Mouse (Mus musculus) G1E (cell line): ENCODE results near the gene Itpa. TPM values are rescaled to one million over a fixed set of nuclear protein-coding genes. Genes with fewer than 3 reads are reported as not detected.

Source experiments
- ATAC-seq: 2 replicates; pipeline ENCODE4 v1.8.0; 2016; ENCODE audit warnings: mild to moderate bottlenecking; ENCODE audit not compliant: insufficient number of reproducible peaks, poor library complexity, low FRiP score, severe bottlenecking; ENCODE audit errors: extremely low read depth
- DNase-seq: peaks from one replicate; pipeline ENCODE4 v3.0.0; 2012; ENCODE audit warnings: low spot score
- H3K27me3 ChIP-seq: 2 replicates; pipeline ENCODE4 v1.6.1; 2012; ENCODE audit warnings: mild to moderate bottlenecking, low read length, inconsistent platforms; ENCODE audit not compliant: insufficient read depth
- H3K36me3 ChIP-seq: replicated peaks from 2 replicates; pipeline ENCODE3; 2012; ENCODE audit warnings: mild to moderate bottlenecking, inconsistent platforms
- H3K4me1 ChIP-seq: 2 replicates; pipeline ENCODE4 v1.6.1; 2012; ENCODE audit warnings: low read depth, low read length, inconsistent platforms, mixed read lengths; ENCODE audit not compliant: insufficient read depth
- H3K4me3 ChIP-seq: 2 replicates; pipeline ENCODE4 v1.5.1; 2012; ENCODE audit warnings: low read depth, mild to moderate bottlenecking, inconsistent platforms, low read length, moderate library complexity, mixed read lengths
- H3K9me3 ChIP-seq: replicated peaks from 2 replicates; pipeline ENCODE4 v1.6.1; 2012; ENCODE audit warnings: inconsistent platforms
- CTCF ChIP-seq: IDR thresholded peaks from 2 replicates; pipeline ENCODE4 v1.5.1; 2012; ENCODE audit warnings: low read depth, low read length, inconsistent platforms, mixed read lengths
- GATA1 ChIP-seq: IDR thresholded peaks from 2 replicates; pipeline ENCODE4 v1.6.1; 2012; ENCODE audit warnings: borderline replicate concordance, low read length, inconsistent platforms, mixed read lengths
- GATA2 ChIP-seq: IDR thresholded peaks from 2 replicates; pipeline ENCODE4 v1.6.1; 2012; ENCODE audit warnings: low read depth, low read length, inconsistent platforms, borderline replicate concordance
- POLR2AphosphoS5 ChIP-seq: IDR thresholded peaks from 2 replicates; pipeline ENCODE4 v1.6.1; 2012; ENCODE audit warnings: low read depth, low read length, inconsistent platforms; ENCODE audit not compliant: insufficient replicate concordance
- TAL1 ChIP-seq: conservative IDR thresholded peaks from 2 replicates; pipeline ENCODE4 v1.6.1; 2012; ENCODE audit warnings: low read depth, low read length, inconsistent platforms, mixed read lengths
- polyA plus RNA-seq: library from polyadenylated mRNA; stranded (reverse); fragments of >175 nt; gene quantifications from 2 replicates; pipeline ENCODE4 v1.2.3, GENCODE M21; 2012
- total RNA-seq, 2 experiments: library from RNA; stranded (forward) in 1 of 2; stranded (reverse) in 1 of 2; fragments of 200-1000 nt in 1 of 2; fragments of >200 nt in 1 of 2; fragmentation: Nextera tagmentation in 1 of 2; gene quantifications; 2 replicates each; pipeline ENCODE4 v1.2.3; 2014 to 2017

Itpa gene
- total and polyA plus RNA-seq, 3 experiments: 10.9 to 113 (median 11.1) TPM

GRCm38 (mm10) chr2:130717951-130718350 is 50.5 kb downstream of the Itpa start:
- Histone ChIP-seq H3K27me3 (no peaks in the 10 kb centered on the region), H3K36me3 (no peaks in the 10 kb centered on the region)
- ATAC-seq: no peak

GRCm38 (mm10) chr2:130724369-130724768 is 57.0 kb downstream of the Itpa start:
- H3K9me3 ChIP-seq: no peaks in the 10 kb centered on the region
- H3K4me3 ChIP-seq: no peak overlapping the region
- DNase-seq (no peak), ATAC-seq (no peak)
- H3K27me3 ChIP-seq: no peaks in the 10 kb centered on the region; the same call in 1 of the 2 replicates
- TF ChIP-seq CTCF (no peak), POLR2AphosphoS5 (no peak), TAL1 (no peak), GATA1 (no peak), GATA2 (no peak)
- no peaks in the 10 kb centered on the region for H3K4me1 ChIP-seq
- peaks cover 6% of the 10 kb centered on the region for H3K36me3 ChIP-seq

More at GRCm38 (mm10) chr2:130717951-130718350, 50.5 kb downstream of the Itpa start:
- H3K4me1 ChIP-seq: peaks cover 8% of the 10 kb centered on the region
- no peak for TF ChIP-seq TAL1
- TF ChIP-seq GATA1: no peak
- no peak for TF ChIP-seq CTCF
- TF ChIP-seq GATA2: no peak
- TF ChIP-seq POLR2AphosphoS5: no peak
- no peaks in the 10 kb centered on the region for H3K9me3 ChIP-seq
- H3K4me3 ChIP-seq: no peak overlapping the region
- DNase-seq: no peak

- DNase-seq: no peak
- no peak for ATAC-seq
- no peak overlapping the region for H3K4me3 ChIP-seq
- H3K27me3 ChIP-seq: no peaks in the 10 kb centered on the region; the same call in 1 of the 2 replicates
- peaks cover 10% of the 10 kb centered on the region for H3K36me3 ChIP-seq
- TF ChIP-seq TAL1 (no peak), POLR2AphosphoS5 (no peak), GATA1 (no peak), GATA2 (no peak), CTCF (no peak)
- no peaks in the 10 kb centered on the region for H3K4me1 ChIP-seq
- no peaks in the 10 kb centered on the region for H3K9me3 ChIP-seq
Observed at GRCm38 (mm10) chr2:130727752-130728151, 60.3 kb downstream of the Itpa start.

- H3K4me3 ChIP-seq: no peak overlapping the region
- no peaks in the 10 kb centered on the region; the same call in 1 of the 2 replicates for H3K27me3 ChIP-seq
- no peaks in the 10 kb centered on the region for H3K4me1 ChIP-seq
- TF ChIP-seq GATA1 (no peak), CTCF (no peak), TAL1 (no peak), GATA2 (no peak), POLR2AphosphoS5 (no peak)
- no peaks in the 10 kb centered on the region for H3K9me3 ChIP-seq
- H3K36me3 ChIP-seq: peaks cover 10% of the 10 kb centered on the region
- no peak for ATAC-seq
- no peak for DNase-seq
Observed at GRCm38 (mm10) chr2:130728906-130729585, 61.6 kb downstream of the Itpa start.

- TF ChIP-seq GATA2 (no peak), GATA1 (no peak), TAL1 (no peak), POLR2AphosphoS5 (no peak), CTCF (no peak)
- ATAC-seq (no peak), DNase-seq (no peak)
- Histone ChIP-seq H3K4me3 (no peak overlapping the region), H3K27me3 (no peaks in the 10 kb centered on the region; the same call in 1 of the 2 replicates), H3K36me3 (peaks cover 10% of the 10 kb centered on the region), H3K9me3 (no peaks in the 10 kb centered on the region), H3K4me1 (no peaks in the 10 kb centered on the region)
Observed at GRCm38 (mm10) chr2:130730746-130731145, 63.3 kb downstream of the Itpa start.

Other genes with a start within 250 kb of the Itpa start
- gene Vps16, start 243.3 kb upstream of the Itpa start, total RNA-seq (2014; fragmentation: Nextera tagmentation): 55.2 and 58.9 TPM in 2 replicates
- gene Vps16, start 243.3 kb upstream of the Itpa start, total RNA-seq (2017): 180 and 190 TPM in 2 replicates
- 12.6 and 20.2 TPM in 2 replicates for gene Vps16, start 243.3 kb upstream of the Itpa start, polyA plus RNA-seq
- gene Pced1a, start 242.9 kb upstream of the Itpa start, total RNA-seq (2014; fragmentation: Nextera tagmentation): 16.9 and 17.6 TPM in 2 replicates
- gene Pced1a, start 242.9 kb upstream of the Itpa start, total RNA-seq (2017): 13.9 and 20.0 TPM in 2 replicates
- 17.4 and 19.7 TPM in 2 replicates for gene Pced1a, start 242.9 kb upstream of the Itpa start, polyA plus RNA-seq
- gene Ptpra, start 217.3 kb upstream of the Itpa start, total RNA-seq (2014; fragmentation: Nextera tagmentation): 60.6 and 97.7 TPM in 2 replicates
- gene Ptpra, start 217.3 kb upstream of the Itpa start, total RNA-seq (2017): 119 and 127 TPM in 2 replicates
- gene Ptpra, start 217.3 kb upstream of the Itpa start, polyA plus RNA-seq: 11.4 and 22.6 TPM in 2 replicates
- 75.7 and 93.8 TPM in 2 replicates for gene Mrps26, start 103.9 kb upstream of the Itpa start, total RNA-seq (2014; fragmentation: Nextera tagmentation)
- 60.6 and 79.2 TPM in 2 replicates for gene Mrps26, start 103.9 kb upstream of the Itpa start, total RNA-seq (2017)
- 144 and 187 TPM in 2 replicates for gene Mrps26, start 103.9 kb upstream of the Itpa start, polyA plus RNA-seq
- not detected in 2 replicates for gene Oxt, start 91.4 kb upstream of the Itpa start, total RNA-seq (2014; fragmentation: Nextera tagmentation)
- gene Oxt, start 91.4 kb upstream of the Itpa start, total RNA-seq (2017): not detected in 2 replicates
- gene Oxt, start 91.4 kb upstream of the Itpa start, polyA plus RNA-seq: not detected in 2 replicates
- not detected in 2 replicates for gene Avp, start 85.1 kb upstream of the Itpa start, total RNA-seq (2014; fragmentation: Nextera tagmentation)
- gene Avp, start 85.1 kb upstream of the Itpa start, total RNA-seq (2017): not detected in 2 replicates
- not detected in 2 replicates for gene Avp, start 85.1 kb upstream of the Itpa start, polyA plus RNA-seq
- 20.5 and 26.4 TPM in 2 replicates for gene Fastkd5, start 37.6 kb upstream of the Itpa start, total RNA-seq (2014; fragmentation: Nextera tagmentation)
- gene Fastkd5, start 37.6 kb upstream of the Itpa start, total RNA-seq (2017): 27.6 and 29.9 TPM in 2 replicates
- gene Fastkd5, start 37.6 kb upstream of the Itpa start, polyA plus RNA-seq: 0.81 and 1.3 TPM in 2 replicates
- 11.2 and 13.0 TPM in 2 replicates for gene Ubox5, start 37.6 kb upstream of the Itpa start, total RNA-seq (2014; fragmentation: Nextera tagmentation)
- gene Ubox5, start 37.6 kb upstream of the Itpa start, total RNA-seq (2017): 9.0 and 9.7 TPM in 2 replicates
- 2.7 and 3.2 TPM in 2 replicates for gene Ubox5, start 37.6 kb upstream of the Itpa start, polyA plus RNA-seq
- 1.2 TPM in 1 of 2 replicates, not detected in the other for gene Lzts3, start 24.8 kb upstream of the Itpa start, total RNA-seq (2014; fragmentation: Nextera tagmentation)
- gene Lzts3, start 24.8 kb upstream of the Itpa start, total RNA-seq (2017): 0.55 and 0.81 TPM in 2 replicates
- gene Lzts3, start 24.8 kb upstream of the Itpa start, polyA plus RNA-seq: 1.1 and 1.2 TPM in 2 replicates
- gene Ddrgk1, start 3.0 kb upstream of the Itpa start, total RNA-seq (2014; fragmentation: Nextera tagmentation): 18.0 and 29.9 TPM in 2 replicates
- gene Ddrgk1, start 3.0 kb upstream of the Itpa start, total RNA-seq (2017): 39.3 and 47.4 TPM in 2 replicates
- gene Ddrgk1, start 3.0 kb upstream of the Itpa start, polyA plus RNA-seq: 66.8 and 67.4 TPM in 2 replicates
- not detected in 2 replicates for gene Slc4a11, start 29.9 kb downstream of the Itpa start, total RNA-seq (2014; fragmentation: Nextera tagmentation)
- 0.06 and 0.66 TPM in 2 replicates for gene Slc4a11, start 29.9 kb downstream of the Itpa start, total RNA-seq (2017)
- gene Slc4a11, start 29.9 kb downstream of the Itpa start, polyA plus RNA-seq: 0.02 TPM in 2 replicates
- 16.7 and 23.8 TPM in 2 replicates for gene 4930402H24Rik, start 238.8 kb downstream of the Itpa start, total RNA-seq (2014; fragmentation: Nextera tagmentation)
- 11.8 and 12.5 TPM in 2 replicates for gene 4930402H24Rik, start 238.8 kb downstream of the Itpa start, total RNA-seq (2017)
- 3.4 and 3.5 TPM in 2 replicates for gene 4930402H24Rik, start 238.8 kb downstream of the Itpa start, polyA plus RNA-seq
- gene Atrn, start 238.9 kb downstream of the Itpa start, total RNA-seq (2014; fragmentation: Nextera tagmentation): 17.2 and 19.2 TPM in 2 replicates
- 10.2 and 10.6 TPM in 2 replicates for gene Atrn, start 238.9 kb downstream of the Itpa start, total RNA-seq (2017)
- 1.7 and 1.8 TPM in 2 replicates for gene Atrn, start 238.9 kb downstream of the Itpa start, polyA plus RNA-seq